ENCODE assay signal across 14 mouse cellular contexts in genomic region chr3:59257740-59258664, GRCm38 (mm10). TPM values are rescaled to one million over a fixed set of nuclear protein-coding genes. Genes with fewer than 3 reads are reported as not detected.
A peak's percentile ranks its signal among the peaks of the same experiment; 100 is the strongest.
DNase-seq lines count a peak whose midpoint lies in the region; ATAC-seq and TF ChIP-seq lines count a peak whose summit lies in the region.
"Had no signal": no experiment of that assay in that cellular context is flagged by ENCODE, and none has a peak within 500 bp of the region (broad histone marks: within the 10 kb centered on the region; RNA-seq: fewer than 3 reads in every experiment).

No protein-coding gene starts in this region.

- peaks cover 4% of the 10 kb centered on the region; the same call in 1 of the 2 replicates for H3K4me1 ChIP-seq in neural tube, embryonic 14.5 days (ENCODE audit: control insufficient read depth, insufficient read depth, low read length)
- H3K4me1 ChIP-seq in small intestine, adult 2 months (ENCODE audit: control insufficient read depth, insufficient read depth, insufficient read length, low read length), result peaks cover 5% of the 10 kb centered on the region; the same call in 1 of the 2 replicates
- no peaks in the 10 kb centered on the region for H3K4me1 ChIP-seq in intestine, embryonic 15.5 days (replicated peaks)
- H3K4me1 ChIP-seq: heart, embryonic 13.5 days had no signal

- H3K9ac ChIP-seq in neural tube, embryonic 14.5 days (replicated peaks; ENCODE audit: low read depth, low read length), result no peak overlapping the region
- H3K9ac ChIP-seq in intestine, embryonic 15.5 days, result no peak overlapping the region
- H3K9ac ChIP-seq: forebrain, embryonic 15.5 days; heart, embryonic 13.5 days; liver, embryonic 14.5 days; midbrain, embryonic 12.5 days had no signal

- H3K36me3 ChIP-seq in neural tube, embryonic 14.5 days (ENCODE audit: control insufficient read depth, insufficient read depth, low read length), result no peaks in the 10 kb centered on the region
- H3K36me3 ChIP-seq in small intestine, adult 2 months (ENCODE audit: control insufficient read depth, insufficient read depth, low read length), result no peaks in the 10 kb centered on the region
- H3K36me3 ChIP-seq in intestine, embryonic 15.5 days, result no peaks in the 10 kb centered on the region
- H3K36me3 ChIP-seq: forebrain, embryonic 15.5 days; midbrain, embryonic 12.5 days had no signal

- 84% methylated on average over 20 of the region's 20 CpGs for WGBS in neural tube, embryonic 14.5 days
- 79% methylated on average over 20 of the region's 20 CpGs for WGBS in small intestine, adult 2 months
- 83% methylated on average over 20 of the region's 20 CpGs for WGBS in intestine, embryonic 15.5 days

- no peaks in the 10 kb centered on the region for H3K27me3 ChIP-seq in neural tube, embryonic 14.5 days (ENCODE audit: control insufficient read depth, insufficient read depth, low read length)
- no peaks in the 10 kb centered on the region for H3K27me3 ChIP-seq in small intestine, adult 2 months (ENCODE audit: control insufficient read depth, insufficient read depth, low read length)
- H3K27me3 ChIP-seq in intestine, embryonic 15.5 days (replicated peaks), result no peaks in the 10 kb centered on the region
- H3K27me3 ChIP-seq: forebrain, embryonic 15.5 days; heart, embryonic 13.5 days; midbrain, embryonic 12.5 days had no signal

- no peak overlapping the region for H3K4me2 ChIP-seq in neural tube, embryonic 14.5 days (ENCODE audit: low read depth, low read length)
- no peak overlapping the region for H3K4me2 ChIP-seq in intestine, embryonic 15.5 days (replicated peaks)
- H3K4me2 ChIP-seq: forebrain, embryonic 15.5 days; heart, embryonic 13.5 days; midbrain, embryonic 12.5 days had no signal

- H3K27ac ChIP-seq in neural tube, embryonic 14.5 days (ENCODE audit: low read depth, low read length), result no peak overlapping the region
- no peak overlapping the region for H3K27ac ChIP-seq in small intestine, adult 2 months (ENCODE audit: insufficient read depth, low read depth, low read length)
- no peak overlapping the region for H3K27ac ChIP-seq in intestine, embryonic 15.5 days
- H3K27ac ChIP-seq: forebrain, embryonic 15.5 days; heart, embryonic 13.5 days; liver, embryonic 14.5 days; midbrain, embryonic 12.5 days had no signal

- H3K4me3 ChIP-seq in neural tube, embryonic 14.5 days (ENCODE audit: low read depth, low read length), result no peak overlapping the region
- 0 out of 2 replicates have a peak overlapping the region, but pooled peaks have one; percentile 20 for H3K4me3 ChIP-seq in small intestine, adult 2 months (ENCODE audit: low read depth, low read length)
- no peak overlapping the region for H3K4me3 ChIP-seq in intestine, embryonic 15.5 days (replicated peaks)
- H3K4me3 ChIP-seq: forebrain, embryonic 15.5 days; heart, embryonic 13.5 days; midbrain, embryonic 12.5 days had no signal

- TF ChIP-seq CTCF in small intestine, adult 2 months (IDR thresholded peaks at IDR 0.05; ENCODE audit: extremely low read depth, insufficient read length, insufficient replicate concordance, low read depth, low read length), result no peak

- peak; percentile 10 for DNase-seq in adrenal gland, postnatal 10 days
- no peak for DNase-seq in adrenal gland, postnatal 14 days
- DNase-seq in neural tube, embryonic 10.5 days (ENCODE audit: extremely low spot score, low spot score), result no peak
- DNase-seq in thymus, postnatal 4 days, result peak; percentile 78
- DNase-seq in urinary bladder, adult 2 months (ENCODE audit: low spot score), result no peak
- DNase-seq: cerebellum, adult 11 months had no signal

- no peak for TF ChIP-seq POLR2A in small intestine, adult 2 months (IDR thresholded peaks at IDR 0.05; ENCODE audit: low read depth, low read length)

- ATAC-seq in neural tube, embryonic 14.5 days (ENCODE audit: low read depth), result peak; percentile 57; the same call in 1 of the 2 replicates
- ATAC-seq in intestine, embryonic 15.5 days, result no peak
- ATAC-seq: forebrain, embryonic 15.5 days; intestine, embryonic 16.5 days had no signal

- no peaks in the 10 kb centered on the region for H3K9me3 ChIP-seq in neural tube, embryonic 14.5 days (ENCODE audit: control insufficient read depth, low read length)
- no peaks in the 10 kb centered on the region for H3K9me3 ChIP-seq in intestine, embryonic 15.5 days
- H3K9me3 ChIP-seq: forebrain, embryonic 15.5 days; heart, embryonic 13.5 days; midbrain, embryonic 12.5 days had no signal

RNA-seq across cellular contexts. Expression of gene P2ry12, which starts 4.7 kb away (rescaled TPM):
- total RNA-seq in adrenal gland, postnatal 10 days (2021), result 1 to 10 TPM; 3.3 to 3.5 TPM
- total RNA-seq in adrenal gland, postnatal 14 days (2021), result 3.9 and 4.0 TPM in 2 replicates
- 10.4 and 11.0 TPM in 2 replicates for polyA plus RNA-seq in neural tube, embryonic 14.5 days (2014; fragmentation: Nextera tagmentation; extraction: Ambion mirVana)
- polyA plus RNA-seq in small intestine, adult 2 months (2012; rRNA removed), result 0.56 and 1.1 TPM in 2 replicates
- polyA plus RNA-seq in urinary bladder, adult 2 months (2012; rRNA removed), result 3.3 and 4.0 TPM in 2 replicates
- 1.9 and 2.0 TPM in 2 replicates for polyA plus RNA-seq in intestine, embryonic 15.5 days (2015; fragmentation: Nextera tagmentation; extraction: Ambion mirVana)

RNA-seq across cellular contexts. Expression of gene P2ry13, which starts 47.3 kb away (rescaled TPM):
- total RNA-seq in adrenal gland, postnatal 10 days (2021), result 1 to 10 TPM; 1.7 TPM
- total RNA-seq in adrenal gland, postnatal 14 days (2021), result 0.82 and 3.3 TPM in 2 replicates
- polyA plus RNA-seq in neural tube, embryonic 14.5 days (2014; fragmentation: Nextera tagmentation; extraction: Ambion mirVana), result 1.7 and 2.3 TPM in 2 replicates
- 0.50 and 0.74 TPM in 2 replicates for polyA plus RNA-seq in small intestine, adult 2 months (2012; rRNA removed)
- 3.3 and 4.3 TPM in 2 replicates for polyA plus RNA-seq in urinary bladder, adult 2 months (2012; rRNA removed)
- polyA plus RNA-seq in intestine, embryonic 15.5 days (2015; fragmentation: Nextera tagmentation; extraction: Ambion mirVana), result 1.2 and 1.6 TPM in 2 replicates

Comparison
In these comparisons a context has a peak if more than half of its experiments do, and no peak if none do; other contexts are left out.
1. DNase-seq: peak in adrenal gland, postnatal 10 days (single experiment) and thymus, postnatal 4 days (single experiment); none in adrenal gland, postnatal 14 days (single experiment), neural tube, embryonic 10.5 days (single experiment) and urinary bladder, adult 2 months (single experiment).